Mouse (Mus musculus) erythroblast, embryonic 14.5 days (primary cell): ENCODE measurements at regions not wholly inside any gene's neighbourhood (a gene's known extent, or its start where the extent isn't known, plus 50 kb on each side); places are given as distances from the start of the nearest gene placed in this dataset.

ENCODE experiments used
- GATA1 ChIP-seq: IDR thresholded peaks from 2 replicates; pipeline ENCODE4 v1.6.1; 2012; ENCODE audit warnings: low read length, inconsistent platforms, mixed read lengths
- TAL1 ChIP-seq: IDR thresholded peaks from 3 replicates; pipeline ENCODE4 v1.6.1; 2012; ENCODE audit warnings: low read length, inconsistent platforms, mixed read lengths

DNA sequence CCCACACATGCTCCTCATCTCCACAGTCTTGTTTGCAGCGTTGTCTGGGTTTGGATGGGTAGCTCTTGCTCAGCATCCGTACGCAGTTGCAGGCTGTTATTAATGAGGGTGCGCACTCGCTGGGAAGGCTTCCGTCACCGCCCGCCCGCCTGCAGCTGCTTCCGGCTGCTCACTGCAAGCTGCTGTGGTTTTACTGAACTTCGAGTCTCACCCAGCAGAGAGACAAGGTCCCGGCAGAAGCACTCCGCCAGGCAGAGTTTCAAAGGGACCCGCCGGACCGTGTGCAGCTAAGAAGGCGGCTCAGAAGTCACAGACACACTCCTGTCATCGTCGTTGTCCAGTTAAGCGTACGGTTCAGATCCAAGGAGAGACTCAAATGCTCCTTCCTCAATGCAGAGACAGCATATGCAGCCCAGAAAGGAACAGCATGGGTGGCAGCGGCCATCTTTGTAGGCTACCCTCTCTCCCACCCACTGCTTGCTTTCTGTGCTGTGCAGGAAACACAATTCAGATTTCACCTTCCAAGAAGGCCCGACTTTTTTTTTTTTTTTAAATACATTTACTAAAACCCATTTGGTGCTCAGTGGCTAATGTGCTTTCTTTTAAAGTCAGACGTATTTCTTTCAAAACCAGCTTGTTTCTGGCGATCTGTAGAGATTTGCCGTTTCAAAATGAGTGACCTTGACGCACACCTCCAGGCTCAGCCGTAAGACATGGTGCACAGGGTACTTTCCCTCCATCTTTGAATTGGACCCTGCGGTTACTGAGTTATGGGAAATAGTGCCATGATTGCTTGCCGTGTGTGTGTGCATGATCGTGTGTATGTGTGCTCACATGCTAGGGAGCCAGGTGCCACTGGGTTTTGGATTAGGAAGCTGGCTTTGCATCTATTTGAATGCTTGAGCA lies 169.2 kb upstream of the Map3k1 start:
- TF ChIP-seq GATA1, result no peak
- TF ChIP-seq TAL1, result no peak
